Mouse (Mus musculus) spleen, adult 2 months (tissue): ENCODE measurements around the gene Itsn1.

Source experiments
- CTCF ChIP-seq: fragments of 200-500 bp; IDR thresholded peaks from 2 replicates; pipeline ENCODE4 v1.5.1; 2011; ENCODE audit warnings: mild to moderate bottlenecking, inconsistent platforms; ENCODE audit not compliant: insufficient read depth, insufficient read length, insufficient replicate concordance; ENCODE audit errors: extremely low read depth
- POLR2A ChIP-seq: fragments of 200-500 bp; IDR thresholded peaks from 2 replicates; pipeline ENCODE4 v1.6.1; 2011; ENCODE audit warnings: low read depth, low read length, inconsistent platforms

DNA sequence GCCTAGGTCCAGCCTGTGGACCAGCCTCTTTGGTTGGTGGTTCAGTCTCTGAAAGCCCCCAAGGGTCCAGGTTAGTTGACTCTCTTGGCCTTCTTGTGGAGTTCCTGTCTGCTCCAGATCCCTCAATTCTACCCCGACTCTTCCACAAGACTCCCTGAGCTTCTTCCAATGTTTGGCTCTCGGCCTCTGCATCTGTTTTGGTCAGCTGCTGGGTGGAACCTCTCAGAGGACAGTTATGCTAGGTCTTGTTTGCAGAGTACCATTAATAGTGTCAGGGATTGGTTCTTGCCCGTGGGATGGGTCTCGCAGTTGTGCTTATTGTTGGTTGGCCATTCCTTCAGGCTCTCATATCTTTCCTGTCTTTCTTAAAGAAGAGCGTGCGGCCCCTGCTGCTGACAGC lies 39.5 kb downstream of the Itsn1 start:
- no peak for TF ChIP-seq POLR2A
- TF ChIP-seq CTCF, result no peak
